Mouse (Mus musculus): ENCODE data around the gene Csf2. TPM values are rescaled to one million over a fixed set of nuclear protein-coding genes. Genes with fewer than 3 reads are reported as not detected.

Gene Csf2
- polyA plus RNA-seq, 1 experiment, result not detected

DNA sequence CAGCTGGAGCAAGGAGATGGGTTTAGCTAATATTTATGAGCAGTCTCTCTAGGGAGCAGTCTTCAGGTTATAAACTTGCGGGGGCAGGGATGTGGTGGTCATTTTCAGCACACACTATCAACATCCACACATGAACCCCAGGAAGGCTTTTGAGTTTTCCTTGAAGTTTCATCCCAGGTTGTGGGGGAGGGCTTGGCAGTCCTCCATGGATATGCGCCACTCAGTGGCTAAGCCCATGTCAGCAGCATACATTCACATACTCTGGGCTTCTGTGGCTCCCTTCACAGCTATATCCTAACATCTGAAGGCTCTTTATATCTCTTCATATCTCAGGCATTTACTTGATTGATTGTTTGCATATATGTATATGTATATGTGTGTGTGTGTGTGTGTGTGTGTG, 46.3 kb downstream of the Csf2 start:
- Histone ChIP-seq H3K4me1 (ENCODE audit: control insufficient read depth, insufficient read depth, low read length) (no peaks in the 10 kb centered on the region), H3K4me3 (ENCODE audit: insufficient read depth, low read depth, low read length) (no peak overlapping the region), H3K27ac (ENCODE audit: insufficient read depth, low read depth, low read length) (no peak overlapping the region)
- TF ChIP-seq CTCF (IDR thresholded peaks at IDR 0.05; ENCODE audit: insufficient read depth, low read depth, low read length) (no peak), POLR2A (IDR thresholded peaks at IDR 0.05; ENCODE audit: insufficient read depth, low read depth, low read length) (no peak)
- 90% methylated on average over 2 of the region's 2 CpGs for WGBS

DNA sequence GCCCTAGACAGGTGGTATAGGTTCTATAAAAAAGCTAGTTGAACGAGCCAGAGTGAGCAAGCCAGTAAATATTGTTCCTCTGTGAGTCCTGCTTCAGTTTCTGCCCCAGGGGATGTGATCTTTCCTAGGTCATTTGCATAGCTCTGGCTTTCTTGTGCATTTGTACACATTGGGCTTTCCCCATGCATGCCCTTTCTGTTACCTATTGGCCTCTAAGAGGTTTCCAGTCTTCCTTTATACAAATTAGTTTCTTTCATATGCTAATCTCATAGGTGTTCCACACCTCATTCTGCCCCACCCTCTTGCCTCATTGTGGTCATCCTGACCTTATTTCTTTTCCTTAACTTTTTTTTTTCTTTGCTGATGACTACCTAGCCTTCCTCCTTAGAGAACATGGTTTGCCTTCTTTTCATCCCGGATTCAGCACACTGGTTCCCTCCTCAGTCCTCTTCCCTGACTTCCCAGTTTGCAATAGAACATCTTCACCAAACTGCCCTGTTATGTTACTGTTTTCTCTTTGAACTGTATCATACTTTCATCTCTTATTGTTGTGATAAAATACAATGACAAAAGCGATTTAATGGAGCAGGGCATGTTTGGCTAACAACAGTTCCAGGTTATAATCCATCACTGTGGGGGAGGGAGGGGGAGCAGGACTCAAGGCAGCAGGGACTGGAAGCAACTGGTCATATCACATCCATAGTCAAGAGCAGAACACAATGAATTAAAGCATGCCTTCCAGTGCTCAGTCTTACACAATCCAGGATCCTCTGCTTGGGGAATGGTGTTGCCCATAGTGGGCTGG, 47.4 kb downstream of the Csf2 start:
- Histone ChIP-seq H3K27ac (ENCODE audit: insufficient read depth, low read depth, low read length) (no peak overlapping the region), H3K4me3 (ENCODE audit: insufficient read depth, low read depth, low read length) (no peak overlapping the region), H3K4me1 (ENCODE audit: control insufficient read depth, insufficient read depth, low read length) (no peaks in the 10 kb centered on the region)
- WGBS, result 76% methylated on average over 3 of the region's 3 CpGs
- TF ChIP-seq POLR2A (IDR thresholded peaks at IDR 0.05; ENCODE audit: insufficient read depth, low read depth, low read length), result no peak
- TF ChIP-seq CTCF (IDR thresholded peaks at IDR 0.05; ENCODE audit: insufficient read depth, low read depth, low read length), result no peak

DNA sequence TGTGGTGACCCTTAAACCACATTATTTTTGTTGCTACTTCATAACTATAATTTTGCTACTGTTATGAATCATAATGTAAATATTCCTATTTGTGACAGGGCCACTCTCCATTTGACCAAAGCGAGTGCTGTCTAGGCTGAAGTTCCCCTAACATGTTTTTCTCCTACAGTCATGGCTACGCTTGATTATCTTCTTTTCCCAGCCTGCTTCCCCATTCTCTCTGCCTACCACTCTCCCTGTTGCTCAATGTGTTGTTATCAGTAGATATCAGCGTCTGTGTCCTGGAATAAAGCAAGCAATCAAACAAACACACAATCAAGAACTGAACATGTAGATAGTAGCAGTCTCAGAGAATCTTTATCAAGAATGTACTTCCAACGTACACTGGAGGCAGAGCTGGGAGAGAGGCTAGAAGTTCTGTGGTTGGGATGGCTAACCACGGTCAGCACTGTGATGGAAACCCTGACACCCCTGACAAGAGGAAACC, 48.1 kb downstream of the Csf2 start:
- Histone ChIP-seq H3K4me3 (ENCODE audit: insufficient read depth, low read depth, low read length) (no peak overlapping the region), H3K27ac (ENCODE audit: insufficient read depth, low read depth, low read length) (no peak overlapping the region), H3K4me1 (ENCODE audit: control insufficient read depth, insufficient read depth, low read length) (no peaks in the 10 kb centered on the region)
- 93% methylated on average over 5 of the region's 5 CpGs for WGBS
- no peak for TF ChIP-seq POLR2A (IDR thresholded peaks at IDR 0.05; ENCODE audit: insufficient read depth, low read depth, low read length)
- TF ChIP-seq CTCF (IDR thresholded peaks at IDR 0.05; ENCODE audit: insufficient read depth, low read depth, low read length), result no peak

Other genes with a start within 250 kb of the Csf2 start
- not detected in 2 replicates for gene Slc22a4, start 221.6 kb downstream of the Csf2 start, polyA plus RNA-seq (2012; ENCODE audit: insufficient read depth, insufficient read length, low replicate concordance, missing spikeins)
- not detected in 2 replicates for gene Pdlim4, start 180.7 kb downstream of the Csf2 start, polyA plus RNA-seq (2012; ENCODE audit: insufficient read depth, insufficient read length, low replicate concordance, missing spikeins)
- not detected in 2 replicates for gene P4ha2, start 149.6 kb downstream of the Csf2 start, polyA plus RNA-seq (2012; ENCODE audit: insufficient read depth, insufficient read length, low replicate concordance, missing spikeins)
- gene Il3, start 17.6 kb upstream of the Csf2 start, polyA plus RNA-seq (2012; ENCODE audit: insufficient read depth, insufficient read length, low replicate concordance, missing spikeins), result not detected in 2 replicates
- gene Acsl6, start 54.1 kb upstream of the Csf2 start, polyA plus RNA-seq (2012; ENCODE audit: insufficient read depth, insufficient read length, low replicate concordance, missing spikeins), result 91.1 TPM in 1 of 2 replicates, not detected in the other
- gene Meikin, start 121.0 kb upstream of the Csf2 start, polyA plus RNA-seq (2012; ENCODE audit: insufficient read depth, insufficient read length, low replicate concordance, missing spikeins), result not detected in 2 replicates
- gene Fnip1, start 188.5 kb upstream of the Csf2 start, polyA plus RNA-seq (2012; ENCODE audit: insufficient read depth, insufficient read length, low replicate concordance, missing spikeins), result not detected in 2 replicates